Mouse (Mus musculus) heart, adult 2 months (tissue): ENCODE results near the gene Spint4. TPM values are rescaled to one million over a fixed set of nuclear protein-coding genes. Genes with fewer than 3 reads are reported as not detected.

ENCODE experiments used
- DNase-seq, 2 experiments: peaks; one replicate each; pipeline ENCODE4 v3.0.0; 2021
- H3K27ac ChIP-seq: fragments of 200-600 bp; 2 replicates; pipeline ENCODE4 v1.8.1; 2022
- H3K27me3 ChIP-seq: fragments of 200-500 bp; 2 replicates; pipeline ENCODE4 v1.6.1; 2012; ENCODE audit warnings: mild to moderate bottlenecking, low read length, inconsistent platforms, mixed read lengths; ENCODE audit not compliant: control insufficient read depth, insufficient read depth
- H3K36me3 ChIP-seq: fragments of 200-500 bp; 2 replicates; pipeline ENCODE4 v1.6.1; 2012; ENCODE audit warnings: low read length, inconsistent platforms; ENCODE audit not compliant: control insufficient read depth, insufficient read depth
- H3K4me1 ChIP-seq: fragments of 200-500 bp; 2 replicates; pipeline ENCODE4 v1.6.1; 2011; ENCODE audit warnings: low read length; ENCODE audit not compliant: control insufficient read depth, insufficient read depth
- H3K4me3 ChIP-seq: fragments of 200-600 bp; 2 replicates; pipeline ENCODE4 v1.8.1; 2022
- H3K79me2 ChIP-seq: fragments of 200-500 bp; replicated peaks from 2 replicates; pipeline ENCODE4 v1.6.1; 2012; ENCODE audit warnings: mild to moderate bottlenecking, inconsistent platforms, low read length, moderate library complexity, mixed read lengths; ENCODE audit not compliant: control insufficient read depth, insufficient read depth
- H3K9ac ChIP-seq: fragments of 200-500 bp; 2 replicates; pipeline ENCODE4 v1.6.1; 2012; ENCODE audit warnings: low read depth, mild to moderate bottlenecking, control low read depth, inconsistent platforms, low read length, mixed read lengths
- CTCF ChIP-seq: fragments of 200-600 bp; IDR thresholded peaks from 2 replicates; pipeline ENCODE4 v1.8.1; 2022; ENCODE audit warnings: antibody characterized with exemption, mild to moderate bottlenecking, moderate library complexity
- EP300 ChIP-seq: fragments of 200-500 bp; IDR thresholded peaks from 2 replicates; pipeline ENCODE4 v1.6.1; 2011; ENCODE audit warnings: low read depth, low read length, control low read depth; ENCODE audit not compliant: insufficient read depth
- POLR2A ChIP-seq: fragments of 200-500 bp; IDR thresholded peaks from 2 replicates; pipeline ENCODE4 v1.6.1; 2011; ENCODE audit warnings: mild to moderate bottlenecking, low read depth, low read length, control low read depth; ENCODE audit not compliant: insufficient read depth
- WGBS: fragments of 180-500 bp; shearing (Covaris S2); methylation state at CpG from one replicate; pipeline ENCODE4 v1.1.7; 2018; 5-methylcytosine and 5-hydroxymethylcytosine counted together
- intact Hi-C: fragments of 180-260 bp; cut with DNase I; formaldehyde crosslinking; loops from one replicate; pipeline ENCODE4 v1.15.1; 2025
- polyA plus RNA-seq: library from polyadenylated mRNA; depleted of rRNA; stranded (reverse); fragments of >200 nt; gene quantifications from 2 replicates; pipeline ENCODE4 v1.2.3, GENCODE M21; 2012
- total RNA-seq, 2 experiments: library from RNA; stranded (reverse); gene quantifications; 2 replicates each; pipeline ENCODE4 v1.2.3; 2021

The Spint4 gene
- total and polyA plus RNA-seq, 3 experiments: not detected

GRCm38 (mm10) chr2:164673987-164674386, 24.3 kb upstream of the Spint4 start, which contains the start of gene Wfdc11:
Gene Wfdc11 (minus strand): TSS chr2:164674087.
- no peak for DNase-seq
- H3K4me3 ChIP-seq: no peak within 1 kb of the TSS
- intact Hi-C loops: no loop called here
- no peaks in the 10 kb centered on the region for H3K79me2 ChIP-seq
- H3K36me3 ChIP-seq: no peaks in the 10 kb centered on the region
- 62% methylated on average over 7 of the region's 7 CpGs for WGBS
- H3K27ac ChIP-seq: no peak within 1 kb of the TSS
- H3K27me3 ChIP-seq: no peaks in the 10 kb centered on the region
- no peaks in the 10 kb centered on the region for H3K4me1 ChIP-seq
- no peak within 1 kb of the TSS for H3K9ac ChIP-seq
- TF ChIP-seq POLR2A (no peak), EP300 (no peak), CTCF (no peak)

- H3K27ac ChIP-seq: no peak overlapping the region
- WGBS: 74% methylated on average over 7 of the region's 7 CpGs
- no peaks in the 10 kb centered on the region for H3K27me3 ChIP-seq
- no peaks in the 10 kb centered on the region for H3K36me3 ChIP-seq
- H3K4me3 ChIP-seq: no peak overlapping the region
- no peak for DNase-seq
- H3K4me1 ChIP-seq: no peaks in the 10 kb centered on the region
- TF ChIP-seq CTCF (peak; percentile 15; the same call in 1 of the 2 replicates), POLR2A (no peak), EP300 (no peak)
- no peaks in the 10 kb centered on the region for H3K79me2 ChIP-seq
- intact Hi-C loops: no loop called here
- H3K9ac ChIP-seq: no peak overlapping the region
Observed at GRCm38 (mm10) chr2:164676103-164676502, 22.2 kb upstream of the Spint4 start.

DNA sequence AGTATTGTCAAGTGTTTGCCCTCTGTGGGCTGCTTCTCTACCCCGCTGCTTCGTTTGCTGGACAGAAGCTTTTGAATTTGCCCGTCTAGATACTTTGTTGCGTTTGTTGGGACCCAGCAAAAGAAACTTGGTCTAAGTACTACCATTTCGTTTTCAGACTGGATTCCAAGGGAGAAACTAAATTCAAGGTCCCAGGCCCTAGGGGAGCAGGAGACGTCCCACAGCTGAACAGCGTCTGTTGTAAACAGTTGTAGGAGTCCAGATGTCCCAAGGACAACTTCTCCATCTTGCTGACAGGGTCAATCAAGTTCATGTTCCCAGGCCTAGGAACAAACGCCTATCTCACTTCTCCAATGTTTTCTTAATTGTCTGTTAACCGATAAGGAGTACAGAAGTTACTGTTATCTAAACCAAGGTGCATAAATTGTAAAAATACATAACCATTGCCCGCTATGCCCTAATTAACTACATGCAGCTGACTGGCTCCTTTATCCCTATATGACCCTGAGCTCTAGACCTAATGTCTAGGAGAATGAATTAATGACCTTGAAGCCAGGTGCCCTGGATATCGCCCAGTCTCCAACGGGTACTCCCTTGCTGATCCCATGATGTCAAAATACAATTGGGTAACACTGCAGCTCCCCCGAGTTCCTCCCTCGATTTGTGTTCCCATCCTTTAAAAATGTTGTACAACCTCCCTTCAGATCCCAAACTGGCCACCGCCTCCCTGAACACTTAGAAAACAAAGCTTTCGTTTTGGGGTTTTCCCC, 21.2 kb upstream of the Spint4 start:
- Histone ChIP-seq H3K27me3 (no peaks in the 10 kb centered on the region), H3K27ac (no peak overlapping the region), H3K79me2 (no peaks in the 10 kb centered on the region), H3K4me3 (no peak overlapping the region), H3K4me1 (no peaks in the 10 kb centered on the region), H3K36me3 (no peaks in the 10 kb centered on the region), H3K9ac (no peak overlapping the region)
- TF ChIP-seq CTCF: no peak
- TF ChIP-seq POLR2A: no peak
- TF ChIP-seq EP300: no peak
- no peak for DNase-seq
- 72% methylated on average over 16 of the region's 16 CpGs for WGBS
- intact Hi-C loops: no loop called here

DNA sequence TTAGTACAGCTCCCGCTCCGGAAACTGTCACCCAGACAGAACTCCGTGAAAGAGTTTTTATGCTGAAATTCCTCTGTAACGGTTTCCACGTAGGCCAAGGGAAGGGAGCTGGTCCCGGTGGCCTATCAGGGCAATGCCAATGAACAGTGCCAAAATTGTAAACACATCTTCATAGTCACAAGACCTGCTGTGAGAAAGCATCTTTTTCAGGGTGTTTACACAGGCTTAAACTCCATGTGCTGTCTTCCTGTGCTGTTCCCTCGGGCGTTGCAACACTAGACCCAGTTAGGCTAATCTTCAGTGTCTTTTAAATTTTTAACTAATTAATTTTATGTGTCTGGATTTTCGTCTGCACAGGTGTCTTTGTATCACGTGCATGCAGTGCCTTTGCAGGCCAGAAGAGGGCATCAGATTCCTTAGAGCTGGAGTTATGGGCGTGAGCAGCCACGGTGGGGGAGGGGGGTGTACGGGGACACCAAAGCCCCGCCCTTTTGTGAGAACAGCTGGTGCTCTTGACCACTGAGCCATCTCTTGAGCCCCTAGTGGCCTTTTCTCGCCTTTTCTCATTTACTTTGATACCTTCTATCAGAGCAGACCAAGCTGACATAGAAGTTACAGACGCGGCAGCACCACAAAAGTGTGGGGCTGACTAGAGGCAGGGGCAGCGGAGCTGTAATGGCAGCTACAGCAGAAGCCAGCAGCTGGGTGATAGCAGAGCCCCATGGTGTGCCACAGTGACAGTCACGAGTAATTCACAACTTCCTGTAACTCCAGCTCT, 19.3 kb upstream of the Spint4 start:
- TF ChIP-seq POLR2A: no peak
- peak; percentile 75 for TF ChIP-seq CTCF

DNA sequence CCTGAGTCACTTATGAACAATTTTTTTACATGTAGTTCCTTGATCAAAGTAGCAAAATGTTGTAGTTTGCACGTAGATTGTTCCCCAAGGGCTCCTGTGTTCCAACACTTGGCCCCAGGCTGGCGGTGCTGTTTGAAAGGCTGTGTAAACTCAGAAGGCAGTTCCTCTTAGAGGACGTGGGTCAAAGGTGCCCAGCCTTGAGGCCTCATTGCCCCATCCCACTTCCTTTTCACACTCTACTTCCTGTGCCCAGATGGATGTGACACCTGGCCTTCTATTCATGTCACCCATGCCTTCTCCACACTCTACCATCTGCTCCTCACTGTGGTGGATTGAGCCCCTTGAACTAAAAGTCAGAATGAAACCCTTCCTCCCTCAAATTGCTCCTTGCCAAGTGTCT, 18.4 kb upstream of the Spint4 start:
- Histone ChIP-seq H3K4me1 (no peaks in the 10 kb centered on the region), H3K27me3 (no peaks in the 10 kb centered on the region), H3K4me3 (no peak overlapping the region), H3K27ac (no peak overlapping the region), H3K36me3 (no peaks in the 10 kb centered on the region), H3K79me2 (no peaks in the 10 kb centered on the region), H3K9ac (no peak overlapping the region)
- intact Hi-C loops: loop anchor here (1.0 to 2.0 kb wide), 2 partner anchors 46 to 115 kb away; no protein-coding TSS in a partner anchor
- WGBS: 60% methylated on average over 3 of the region's 3 CpGs
- no peak for DNase-seq
- TF ChIP-seq POLR2A (no peak), CTCF (no peak)

More for the DNA sequence above, 19.3 kb upstream of the Spint4 start:
- Histone ChIP-seq H3K4me3 (no peak overlapping the region), H3K27ac (no peak overlapping the region), H3K36me3 (no peaks in the 10 kb centered on the region), H3K79me2 (no peaks in the 10 kb centered on the region), H3K9ac (no peak overlapping the region), H3K27me3 (no peaks in the 10 kb centered on the region), H3K4me1 (no peaks in the 10 kb centered on the region)
- WGBS: 21% methylated on average over 19 of the region's 19 CpGs
- intact Hi-C loops: loop anchor here (1.0 to 2.0 kb wide), 2 partner anchors 47 to 116 kb away; no protein-coding TSS in a partner anchor
- DNase-seq: peak; percentile 55 to 58

DNA sequence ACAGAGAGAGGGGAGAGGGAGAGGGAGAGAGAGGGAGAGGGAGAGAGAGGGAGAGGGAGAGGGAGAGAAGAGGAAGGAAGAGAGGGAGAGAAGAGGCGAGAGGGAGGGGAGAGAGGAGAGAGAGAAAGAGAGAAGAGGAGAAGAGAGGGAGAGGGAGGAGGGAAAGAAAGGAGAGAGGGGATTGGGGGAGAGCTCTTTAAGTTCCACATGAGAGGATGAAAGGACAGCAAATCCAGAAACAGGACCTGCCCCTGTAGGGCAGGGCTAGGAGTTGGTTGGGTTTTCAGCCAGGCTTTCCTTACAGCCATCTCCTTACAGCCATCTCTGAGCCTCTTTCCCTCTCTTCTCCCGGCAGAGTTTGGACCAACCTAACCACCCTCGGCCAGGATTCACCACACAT, 13.5 kb upstream of the Spint4 start, which contains the start of gene Wfdc13:
TSS of gene Wfdc13 (plus strand) at position 301 of the 400 bp plus-strand sequence.
- Histone ChIP-seq H3K4me1 (no peaks in the 10 kb centered on the region), H3K27me3 (no peaks in the 10 kb centered on the region; the same call in 1 of the 2 replicates), H3K4me3 (no peak within 1 kb of the TSS), H3K9ac (no peak within 1 kb of the TSS), H3K36me3 (no peaks in the 10 kb centered on the region), H3K79me2 (no peaks in the 10 kb centered on the region), H3K27ac (no peak within 1 kb of the TSS)
- no peak for DNase-seq
- intact Hi-C loops: no loop called here
- 61% methylated on average over 3 of the region's 3 CpGs for WGBS
- TF ChIP-seq EP300 (no peak), POLR2A (no peak), CTCF (no peak)
